Mouse (Mus musculus): ENCODE results near the gene Myl10.
"Not testable (repeated sequence)": the region's sequence is repeated elsewhere in the genome, so short reads cannot be mapped to it uniquely, and the experiment has no call there.

Myl10 gene

GRCm38 (mm10) chr5:136705532-136705931 is 12.6 kb downstream of the Myl10 start:
- no peak for DNase-seq (ENCODE audit: low spot score in 2 of 2)

GRCm38 (mm10) chr5:136706803-136707202 is 13.9 kb downstream of the Myl10 start:
- peak; percentile 52 to 80 for DNase-seq (ENCODE audit: low spot score in 2 of 2)

- DNase-seq (ENCODE audit: low spot score in 2 of 2), result no peak
Observed at GRCm38 (mm10) chr5:136708116-136708515, 15.2 kb downstream of the Myl10 start.

- DNase-seq (ENCODE audit: low spot score in 2 of 2), result no peak
Observed at GRCm38 (mm10) chr5:136710742-136711141, 17.8 kb downstream of the Myl10 start.

GRCm38 (mm10) chr5:136714232-136714875 is 21.4 kb downstream of the Myl10 start:
- DNase-seq (ENCODE audit: low spot score in 2 of 2), result no peak

GRCm38 (mm10) chr5:136714879-136715278 is 21.9 kb downstream of the Myl10 start:
- DNase-seq (ENCODE audit: low spot score in 2 of 2), result peak in 1 of 2 experiments; percentile 71

GRCm38 (mm10) chr5:136716696-136717572 is 24.0 kb downstream of the Myl10 start:
- no peak for DNase-seq (ENCODE audit: low spot score in 2 of 2)

GRCm38 (mm10) chr5:136717573-136717854 is 24.6 kb downstream of the Myl10 start:
- no peak for DNase-seq (ENCODE audit: low spot score in 2 of 2)

GRCm38 (mm10) chr5:136718656-136719055 is 25.7 kb downstream of the Myl10 start:
- DNase-seq (ENCODE audit: low spot score in 2 of 2), result no peak

GRCm38 (mm10) chr5:136721596-136721995 is 28.6 kb downstream of the Myl10 start:
- no peak for DNase-seq (ENCODE audit: low spot score in 2 of 2)

- DNase-seq (ENCODE audit: low spot score in 2 of 2), result not testable (repeated sequence)
Observed at GRCm38 (mm10) chr5:136726271-136726670, 33.3 kb downstream of the Myl10 start.

GRCm38 (mm10) chr5:136738918-136739317 is 46.0 kb downstream of the Myl10 start:
- DNase-seq (ENCODE audit: low spot score in 2 of 2), result no peak

- no peak for DNase-seq (ENCODE audit: low spot score in 2 of 2)
Observed at GRCm38 (mm10) chr5:136746596-136746995, 53.6 kb downstream of the Myl10 start.

All from urinary bladder, postnatal 4 days (tissue).